Mouse (Mus musculus) MEL (cell line): ENCODE measurements around the gene Adgrg5. TPM values are rescaled to one million over a fixed set of nuclear protein-coding genes. Genes with fewer than 3 reads are reported as not detected.

Experiments
- DNase-seq: peaks from one replicate; pipeline ENCODE4 v3.0.0; 2011; ENCODE audit warnings: low read depth, low spot score
- H3K27ac ChIP-seq: 2 replicates; pipeline ENCODE4 v1.5.1; 2012; ENCODE audit warnings: low read depth, mild to moderate bottlenecking, control low read depth, low read length, moderate library complexity; ENCODE audit not compliant: control insufficient read depth
- H3K27me3 ChIP-seq, 2 experiments: fragments of 150-350 bp in 1 of 2; sonication (generic) in 1 of 2; 2 replicates each; pipeline ENCODE4 v1.6.1; 2012; ENCODE audit warnings: low read length in 2 of 2, mild to moderate bottlenecking in 2 of 2, improper control_type of control experiment in 1 of 2, moderate library complexity in 1 of 2; ENCODE audit not compliant: insufficient read depth in 2 of 2, control insufficient read depth in 1 of 2
- H3K36me3 ChIP-seq, 2 experiments: 2 replicates each; pipeline ENCODE4 v1.6.1; 2012 to 2014; ENCODE audit warnings: low read length in 2 of 2, improper control_type of control experiment in 1 of 2, inconsistent platforms in 1 of 2, mild to moderate bottlenecking in 1 of 2; ENCODE audit not compliant: insufficient read depth in 2 of 2, control insufficient read depth in 1 of 2
- H3K4me1 ChIP-seq, 2 experiments: fragments of 150-350 bp in 1 of 2; sonication (generic) in 1 of 2; 2 replicates each; pipeline ENCODE4 v1.6.1; 2012; ENCODE audit warnings: low read length in 2 of 2, improper control_type of control experiment in 1 of 2, mild to moderate bottlenecking in 1 of 2; ENCODE audit not compliant: insufficient read depth in 2 of 2, control insufficient read depth in 1 of 2
- H3K4me3 ChIP-seq, 2 experiments: fragments of 150-350 bp in 1 of 2; sonication (generic) in 1 of 2; 2 replicates each; pipeline ENCODE4 v1.5.1; 2012; ENCODE audit warnings: low read depth in 2 of 2, low read length in 2 of 2, mild to moderate bottlenecking in 2 of 2, moderate library complexity in 2 of 2, control low read depth in 1 of 2, improper control_type of control experiment in 1 of 2; ENCODE audit not compliant: control insufficient read depth in 1 of 2, insufficient read depth in 1 of 2
- H3K79me2 ChIP-seq: 2 replicates; pipeline ENCODE4 v1.6.1; 2012; ENCODE audit warnings: mild to moderate bottlenecking, low read length, moderate library complexity; ENCODE audit not compliant: control insufficient read depth, poor library complexity, insufficient read depth
- H3K9ac ChIP-seq: 2 replicates; pipeline ENCODE4 v1.6.1; 2012; ENCODE audit warnings: low read depth, mild to moderate bottlenecking, control low read depth, low read length, moderate library complexity; ENCODE audit not compliant: control insufficient read depth, poor library complexity, severe bottlenecking
- H3K9me3 ChIP-seq: fragments of 150-350 bp; sonication (generic); replicated peaks from 2 replicates; pipeline ENCODE4 v1.6.1; 2012; ENCODE audit warnings: mild to moderate bottlenecking, low read length, improper control_type of control experiment, moderate library complexity; ENCODE audit not compliant: insufficient read depth
- BHLHE40 ChIP-seq: IDR thresholded peaks from 2 replicates; pipeline ENCODE4 v1.6.1; 2012; ENCODE audit warnings: low read depth, mild to moderate bottlenecking, inconsistent platforms, low read length, improper control_type of control experiment, borderline replicate concordance
- CHD1 ChIP-seq: IDR thresholded peaks from 2 replicates; pipeline ENCODE4 v1.6.1; 2012; ENCODE audit warnings: low read depth, mild to moderate bottlenecking, inconsistent platforms, low read length, improper control_type of control experiment
- CHD2 ChIP-seq: IDR thresholded peaks from 2 replicates; pipeline ENCODE4 v1.6.1; 2011; ENCODE audit warnings: low read length, improper control_type of control experiment
- CTCF ChIP-seq, 3 experiments: IDR thresholded peaks in 2 of 3; conservative IDR thresholded peaks in 1 of 3; 2 replicates each; pipeline ENCODE4 v1.5.1; 2011 to 2012; ENCODE audit warnings: low read length in 3 of 3, low read depth in 2 of 3, mild to moderate bottlenecking in 2 of 3, improper control_type of control experiment in 1 of 3, inconsistent platforms in 1 of 3, mixed read lengths in 1 of 3, moderate library complexity in 1 of 3; ENCODE audit not compliant: control insufficient read depth in 1 of 3, insufficient read depth in 1 of 3, poor library complexity in 1 of 3, severe bottlenecking in 1 of 3
- E2F4 ChIP-seq: IDR thresholded peaks from 2 replicates; pipeline ENCODE4 v1.6.1; 2011; ENCODE audit warnings: low read depth, low read length, improper control_type of control experiment, borderline replicate concordance
- ELF1 ChIP-seq: IDR thresholded peaks from 2 replicates; pipeline ENCODE4 v1.6.1; 2014; ENCODE audit warnings: low read depth, mild to moderate bottlenecking, inconsistent platforms, low read length, improper control_type of control experiment, moderate library complexity
- EP300 ChIP-seq, 2 experiments: IDR thresholded peaks; 2 replicates each; pipeline ENCODE4 v1.6.1; 2011; ENCODE audit warnings: improper control_type of control experiment in 2 of 2, low read length in 2 of 2, low read depth in 1 of 2, mild to moderate bottlenecking in 1 of 2
- ETS1 ChIP-seq: IDR thresholded peaks from 2 replicates; pipeline ENCODE4 v1.6.1; 2012; ENCODE audit warnings: low read depth, mild to moderate bottlenecking, inconsistent platforms, low read length, improper control_type of control experiment, moderate library complexity
- GABPA ChIP-seq: IDR thresholded peaks from 2 replicates; pipeline ENCODE4 v1.6.1; 2012; ENCODE audit warnings: low read depth, mild to moderate bottlenecking, inconsistent platforms, low read length, improper control_type of control experiment, moderate library complexity
- GATA1 ChIP-seq: IDR thresholded peaks from 2 replicates; pipeline ENCODE4 v1.6.1; 2011; ENCODE audit warnings: low read depth, low read length, improper control_type of control experiment
- HCFC1 ChIP-seq: IDR thresholded peaks from 2 replicates; pipeline ENCODE4 v1.6.1; 2012; ENCODE audit warnings: low read depth, mild to moderate bottlenecking, inconsistent platforms, low read length, improper control_type of control experiment, moderate library complexity
- JUND ChIP-seq: IDR thresholded peaks from 2 replicates; pipeline ENCODE4 v1.6.1; 2011; ENCODE audit warnings: low read depth, mild to moderate bottlenecking, improper control_type of control experiment, low read length
- KAT2A ChIP-seq: conservative IDR thresholded peaks from 2 replicates; pipeline ENCODE4 v1.6.1; 2012; ENCODE audit warnings: low read depth, low read length, improper control_type of control experiment, inconsistent platforms
- MAFK ChIP-seq: IDR thresholded peaks from 2 replicates; pipeline ENCODE4 v1.6.1; 2011; ENCODE audit warnings: low read depth, mild to moderate bottlenecking, low read length, improper control_type of control experiment, borderline replicate concordance
- MAX ChIP-seq: IDR thresholded peaks from 2 replicates; pipeline ENCODE4 v1.6.1; 2011; ENCODE audit warnings: low read length, improper control_type of control experiment
- MAZ ChIP-seq: IDR thresholded peaks from 2 replicates; pipeline ENCODE4 v1.6.1; 2012; ENCODE audit warnings: low read depth, mild to moderate bottlenecking, inconsistent platforms, low read length, improper control_type of control experiment
- MEF2A ChIP-seq: IDR thresholded peaks from 2 replicates; pipeline ENCODE4 v1.6.1; 2014; ENCODE audit warnings: low read depth, mild to moderate bottlenecking, inconsistent platforms, low read length, improper control_type of control experiment; ENCODE audit not compliant: poor library complexity, insufficient replicate concordance, severe bottlenecking; ENCODE audit errors: extremely low read depth
- MXI1 ChIP-seq: IDR thresholded peaks from 2 replicates; pipeline ENCODE4 v1.6.1; 2011; ENCODE audit warnings: mild to moderate bottlenecking, low read depth, low read length, improper control_type of control experiment
- MYB ChIP-seq: IDR thresholded peaks from 2 replicates; pipeline ENCODE4 v1.6.1; 2011; ENCODE audit warnings: mild to moderate bottlenecking, low read depth, low read length, improper control_type of control experiment
- MYC ChIP-seq: IDR thresholded peaks from 2 replicates; pipeline ENCODE4 v1.6.1; 2011; ENCODE audit warnings: low read depth, mild to moderate bottlenecking, low read length, improper control_type of control experiment, moderate library complexity
- NELFE ChIP-seq: IDR thresholded peaks from 2 replicates; pipeline ENCODE4 v1.6.1; 2011; ENCODE audit warnings: low read depth, low read length, improper control_type of control experiment
- NRF1 ChIP-seq: IDR thresholded peaks from 2 replicates; pipeline ENCODE4 v1.6.1; 2014; ENCODE audit warnings: low read depth, mild to moderate bottlenecking, inconsistent platforms, low read length, improper control_type of control experiment, moderate library complexity; ENCODE audit not compliant: poor library complexity, insufficient read depth, severe bottlenecking
- POLR2A ChIP-seq, 2 experiments: IDR thresholded peaks; 2 replicates each; pipeline ENCODE4 v1.6.1; 2011 to 2012; ENCODE audit warnings: low read length in 2 of 2, mild to moderate bottlenecking in 2 of 2, control low read depth in 1 of 2, improper control_type of control experiment in 1 of 2, low read depth in 1 of 2, moderate library complexity in 1 of 2; ENCODE audit not compliant: control insufficient read depth in 1 of 2, insufficient read depth in 1 of 2, poor library complexity in 1 of 2
- POLR2AphosphoS2 ChIP-seq: IDR thresholded peaks from 2 replicates; pipeline ENCODE4 v1.6.1; 2011; ENCODE audit warnings: low read length, improper control_type of control experiment
- POLR2AphosphoS5 ChIP-seq: IDR thresholded peaks from 2 replicates; pipeline ENCODE4 v1.6.1; 2012; ENCODE audit warnings: low read depth, borderline replicate concordance, mild to moderate bottlenecking, inconsistent platforms, low read length, moderate library complexity, mixed read lengths
- RAD21 ChIP-seq: IDR thresholded peaks from 2 replicates; pipeline ENCODE4 v1.6.1; 2011; ENCODE audit warnings: mild to moderate bottlenecking, low read depth, low read length, improper control_type of control experiment
- RCOR1 ChIP-seq: IDR thresholded peaks from 2 replicates; pipeline ENCODE4 v1.6.1; 2012; ENCODE audit warnings: low read depth, mild to moderate bottlenecking, inconsistent platforms, low read length, improper control_type of control experiment
- SIN3A ChIP-seq: IDR thresholded peaks from 2 replicates; pipeline ENCODE4 v1.6.1; 2012; ENCODE audit warnings: low read length, improper control_type of control experiment, inconsistent platforms
- SMC3 ChIP-seq: IDR thresholded peaks from 2 replicates; pipeline ENCODE4 v1.6.1; 2011; ENCODE audit warnings: low read depth, low read length, improper control_type of control experiment
- TAL1 ChIP-seq: IDR thresholded peaks from 2 replicates; pipeline ENCODE4 v1.6.1; 2012; ENCODE audit warnings: mild to moderate bottlenecking, inconsistent platforms, low read length, moderate library complexity, mixed read lengths
- TBP ChIP-seq: IDR thresholded peaks from 2 replicates; pipeline ENCODE4 v1.8.0; 2011; ENCODE audit warnings: low read depth, low read length, improper control_type of control experiment
- TCF12 ChIP-seq: IDR thresholded peaks from 2 replicates; pipeline ENCODE4 v1.6.1; 2014; ENCODE audit warnings: low read depth, mild to moderate bottlenecking, inconsistent platforms, low read length, improper control_type of control experiment, moderate library complexity
- UBTF ChIP-seq: IDR thresholded peaks from 2 replicates; pipeline ENCODE4 v1.6.1; 2012; ENCODE audit warnings: low read depth, mild to moderate bottlenecking, inconsistent platforms, low read length, improper control_type of control experiment, moderate library complexity, borderline replicate concordance; ENCODE audit not compliant: insufficient read depth
- USF1 ChIP-seq: IDR thresholded peaks from 2 replicates; pipeline ENCODE4 v1.6.1; 2014; ENCODE audit warnings: low read depth, mild to moderate bottlenecking, inconsistent platforms, low read length, improper control_type of control experiment, moderate library complexity
- USF2 ChIP-seq, 2 experiments: IDR thresholded peaks; 2 replicates each; pipeline ENCODE4 v1.6.1; 2011 to 2012; ENCODE audit warnings: improper control_type of control experiment in 2 of 2, low read length in 2 of 2, borderline replicate concordance in 1 of 2, inconsistent platforms in 1 of 2, low read depth in 1 of 2, mild to moderate bottlenecking in 1 of 2; ENCODE audit not compliant: insufficient read depth in 1 of 2
- ZC3H11A ChIP-seq: IDR thresholded peaks from 2 replicates; pipeline ENCODE4 v1.6.1; 2012; ENCODE audit warnings: low read depth, mild to moderate bottlenecking, inconsistent platforms, low read length, improper control_type of control experiment
- ZKSCAN1 ChIP-seq: IDR thresholded peaks from 2 replicates; pipeline ENCODE4 v1.6.1; 2012; ENCODE audit warnings: low read depth, mild to moderate bottlenecking, inconsistent platforms, low read length, improper control_type of control experiment, moderate library complexity
- ZMIZ1 ChIP-seq: IDR thresholded peaks from 2 replicates; pipeline ENCODE4 v1.6.1; 2012; ENCODE audit warnings: low read depth, mild to moderate bottlenecking, inconsistent platforms, low read length, improper control_type of control experiment, moderate library complexity
- ZNF384 ChIP-seq: IDR thresholded peaks from 2 replicates; pipeline ENCODE4 v1.6.1; 2012; ENCODE audit warnings: low read depth, mild to moderate bottlenecking, inconsistent platforms, low read length, improper control_type of control experiment
- polyA plus RNA-seq, 2 experiments: library from polyadenylated mRNA; stranded (reverse) in 1 of 2; unstranded in 1 of 2; fragments of >175 nt in 1 of 2; fragments of >200 nt in 1 of 2; gene quantifications; 2 replicates each; pipeline versions ENCODE4 v1.2.1 to v1.2.4; 2012; ENCODE audit warnings: low replicate concordance in 2 of 2, low read depth in 1 of 2; ENCODE audit not compliant: insufficient read length in 2 of 2, insufficient read depth in 1 of 2, missing spikeins in 1 of 2
- total RNA-seq: library from RNA; depleted of rRNA; stranded (reverse); fragments of 300-350 nt; gene quantifications from 2 replicates; pipeline ENCODE4 v1.2.3, GENCODE M21; 2012

The Adgrg5 gene
- total and polyA plus RNA-seq, 3 experiments: 0.04 to 1.3 TPM; not detected in 1

DNA sequence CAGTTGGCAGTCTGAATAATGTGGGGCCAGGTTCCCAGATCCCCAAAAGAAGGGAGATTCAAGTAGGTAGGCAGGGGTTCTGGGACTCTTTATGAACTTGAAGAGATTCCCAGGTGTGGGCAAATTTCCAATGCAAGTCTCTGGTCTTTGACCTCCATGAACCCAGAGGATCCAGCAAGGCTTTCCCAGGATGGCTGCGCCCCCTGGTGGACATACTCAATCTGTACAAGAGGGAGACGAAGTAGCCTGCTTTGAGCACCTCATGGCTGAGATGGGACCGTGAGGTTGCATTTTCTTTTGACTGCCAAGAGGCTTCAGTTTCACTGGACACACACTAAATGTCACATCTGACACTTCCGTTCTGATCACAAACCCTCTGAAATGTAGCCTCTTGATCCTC lies 14.6 kb upstream of the Adgrg5 start:
- peak; percentile 75 for DNase-seq
- H3K27ac ChIP-seq: no peak overlapping the region
- H3K27me3 ChIP-seq: no peaks in the 10 kb centered on the region
- no peaks in the 10 kb centered on the region for H3K9me3 ChIP-seq
- H3K4me1 ChIP-seq: no peaks in the 10 kb centered on the region
- H3K4me3 ChIP-seq: no peak overlapping the region
- TF ChIP-seq NRF1 (no peak), MAFK (no peak), UBTF (no peak), GABPA (no peak), KAT2A (no peak), SMC3 (peak; percentile 94), TAL1 (no peak), USF1 (no peak), RAD21 (peak; percentile 84), MXI1 (no peak), MAX (0 out of 2 replicates have a peak, but pooled peaks have one; percentile 26), TBP (no peak), RCOR1 (no peak), TCF12 (no peak), CHD2 (no peak), ELF1 (no peak), POLR2A (IDR thresholded peaks at IDR 0.05; ENCODE audit: control insufficient read depth in 1 of 2, insufficient read depth in 1 of 2, low read depth in 1 of 2, low read length in 2 of 2, poor library complexity in 1 of 2) (no peak), HCFC1 (no peak), MAZ (peak; percentile 39; the same call in 1 of the 2 replicates), MEF2A (no peak), ZNF384 (no peak), ETS1 (no peak), E2F4 (no peak), SIN3A (no peak), POLR2AphosphoS5 (no peak), BHLHE40 (no peak), ZC3H11A (peak; percentile 70), CTCF (IDR thresholded peaks at IDR 0.05 in 2 of 3, conservative IDR thresholded peaks at IDR 0.05 in 1 of 3; ENCODE audit: control insufficient read depth in 1 of 3, insufficient read depth in 1 of 3, low read depth in 2 of 3, low read length in 3 of 3, poor library complexity in 1 of 3, severe bottlenecking in 1 of 3) (peak; percentile 90 to 95 (median 95)), ZMIZ1 (no peak), ZKSCAN1 (no peak), CHD1 (no peak), POLR2AphosphoS2 (no peak), NELFE (no peak), JUND (no peak), USF2 (IDR thresholded peaks at IDR 0.05; ENCODE audit: borderline replicate concordance in 1 of 2, insufficient read depth in 1 of 2, low read depth in 1 of 2, low read length in 2 of 2) (no peak), MYB (no peak), MYC (no peak), EP300 (IDR thresholded peaks at IDR 0.05; ENCODE audit: low read depth in 1 of 2, low read length in 2 of 2) (no peak), GATA1 (no peak)
- no peak overlapping the region for H3K9ac ChIP-seq
- no peaks in the 10 kb centered on the region for H3K36me3 ChIP-seq
- no peaks in the 10 kb centered on the region for H3K79me2 ChIP-seq
